Mouse (Mus musculus) spleen, postnatal 14 days (tissue): ENCODE measurements around the gene G430095P16Rik.

ENCODE experiments used
- DNase-seq, 2 experiments: peaks; one replicate each; pipeline ENCODE4 v3.0.0; 2021 to 2022; ENCODE audit warnings: low spot score in 2 of 2

G430095P16Rik gene

GRCm38 (mm10) chr8:84742171-84743053, 19.6 kb downstream of the G430095P16Rik start:
- no peak for DNase-seq

- no peak for DNase-seq
Observed at GRCm38 (mm10) chr8:84743054-84743415, 20.2 kb downstream of the G430095P16Rik start.

GRCm38 (mm10) chr8:84743517-84744420, 21.0 kb downstream of the G430095P16Rik start:
- no peak for DNase-seq

DNA sequence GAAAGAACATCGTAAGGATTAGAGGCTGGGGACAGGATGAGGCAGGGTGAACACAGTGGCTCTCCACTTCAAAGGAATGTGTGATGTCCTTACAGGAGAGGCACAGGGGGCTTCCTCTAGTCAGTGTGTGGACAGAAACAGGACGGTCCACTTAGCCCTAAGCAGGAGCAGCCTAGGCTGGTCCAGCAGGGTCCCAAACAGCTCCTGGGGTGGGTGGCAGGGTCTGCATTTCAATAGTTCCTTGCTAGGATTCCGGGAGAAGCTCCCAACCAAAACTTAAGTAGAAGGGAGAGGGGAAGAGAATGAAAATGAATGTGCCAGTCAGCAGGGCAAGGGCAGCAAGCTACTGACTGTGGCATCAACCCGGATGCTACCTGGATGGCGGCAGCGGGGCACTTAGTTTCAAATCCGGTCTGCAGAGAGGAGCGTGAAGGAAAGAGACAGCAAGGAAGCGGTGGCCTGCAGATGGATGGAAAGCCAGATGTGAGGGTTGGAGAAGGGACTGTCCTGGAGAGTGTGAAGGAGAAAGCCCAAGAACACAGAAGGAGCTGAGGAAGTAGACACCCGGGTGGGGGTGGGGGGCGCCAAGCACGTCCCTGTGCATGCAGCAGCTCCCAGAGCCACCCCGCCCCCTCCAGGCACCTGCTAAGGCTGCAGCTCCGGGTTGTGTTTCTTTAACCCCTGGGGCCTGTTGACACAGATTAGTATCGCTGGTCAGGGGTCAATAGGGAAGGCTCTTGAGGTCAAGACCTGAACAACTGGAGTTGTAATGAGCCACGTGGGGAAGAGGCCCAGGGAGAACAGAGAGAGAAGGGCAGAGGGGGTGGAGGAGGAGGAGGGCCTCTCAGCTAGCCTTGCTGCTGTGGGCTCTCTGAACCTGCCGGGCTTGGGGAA, 22.5 kb downstream of the G430095P16Rik start:
- DNase-seq = no peak

DNA sequence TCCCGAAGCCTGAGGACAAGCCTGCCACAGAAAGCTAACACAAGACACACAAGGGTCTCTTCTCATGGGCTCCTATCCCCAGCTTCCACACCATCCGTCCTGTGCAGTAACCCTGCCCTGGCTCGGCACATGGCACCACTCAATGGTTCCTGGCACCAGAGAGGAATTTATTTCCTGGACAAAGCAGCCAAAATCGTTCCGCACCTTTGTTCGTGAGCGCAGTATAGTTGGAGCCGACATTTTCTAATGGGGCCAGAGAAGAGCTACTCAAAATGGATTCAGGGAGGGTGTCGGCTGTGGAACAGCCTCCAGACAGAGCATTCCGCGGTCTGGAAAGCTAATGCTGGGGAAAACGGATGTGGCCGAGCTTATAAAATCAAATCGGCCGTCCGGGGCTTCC, 26.7 kb downstream of the G430095P16Rik start:
- DNase-seq = no peak

DNA sequence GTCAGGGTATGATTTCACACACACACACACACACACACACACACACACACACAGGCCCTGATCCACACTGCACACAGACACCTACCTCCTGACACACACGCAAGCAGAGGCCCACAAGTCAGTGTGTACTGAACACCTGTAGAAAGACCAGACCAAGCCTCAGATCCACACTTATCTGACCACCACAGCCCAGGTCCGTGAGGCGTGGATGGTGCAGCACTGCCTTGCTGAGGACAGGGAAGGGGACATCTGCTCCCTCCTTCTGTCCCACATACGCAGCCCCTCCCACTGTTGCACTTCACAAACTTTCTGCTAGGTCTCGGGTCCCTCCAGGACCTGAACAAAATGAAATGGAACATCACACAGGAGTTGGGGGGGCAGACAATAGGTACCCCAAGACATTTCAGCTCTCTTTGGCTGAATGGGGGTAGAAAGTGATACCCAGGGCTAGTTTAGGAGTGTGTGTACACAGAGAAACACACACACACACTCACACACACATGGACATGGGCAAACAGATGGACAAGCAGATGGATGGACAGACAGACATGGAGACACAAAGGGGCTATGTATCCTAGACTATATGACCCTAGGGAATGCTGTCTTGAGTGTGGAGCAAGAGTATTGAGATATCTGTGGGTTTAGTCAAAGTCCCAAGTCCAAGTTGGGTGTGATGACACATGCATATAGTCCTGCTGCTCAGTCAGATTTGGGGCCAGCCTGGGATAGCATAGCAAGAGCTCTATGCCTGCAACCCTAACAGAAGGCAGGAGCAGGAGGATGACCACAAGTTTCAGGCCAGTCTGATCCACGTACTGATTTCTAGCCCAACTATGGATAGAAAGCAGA, 30.2 kb downstream of the G430095P16Rik start:
- no peak for DNase-seq

- DNase-seq = no peak
Observed at GRCm38 (mm10) chr8:84757501-84757900, 34.7 kb downstream of the G430095P16Rik start.

- no peak for DNase-seq
Observed at GRCm38 (mm10) chr8:84758308-84758707, 35.5 kb downstream of the G430095P16Rik start.

GRCm38 (mm10) chr8:84759126-84759525, 36.3 kb downstream of the G430095P16Rik start:
- peak in 1 of 2 experiments; percentile 15 for DNase-seq

DNA sequence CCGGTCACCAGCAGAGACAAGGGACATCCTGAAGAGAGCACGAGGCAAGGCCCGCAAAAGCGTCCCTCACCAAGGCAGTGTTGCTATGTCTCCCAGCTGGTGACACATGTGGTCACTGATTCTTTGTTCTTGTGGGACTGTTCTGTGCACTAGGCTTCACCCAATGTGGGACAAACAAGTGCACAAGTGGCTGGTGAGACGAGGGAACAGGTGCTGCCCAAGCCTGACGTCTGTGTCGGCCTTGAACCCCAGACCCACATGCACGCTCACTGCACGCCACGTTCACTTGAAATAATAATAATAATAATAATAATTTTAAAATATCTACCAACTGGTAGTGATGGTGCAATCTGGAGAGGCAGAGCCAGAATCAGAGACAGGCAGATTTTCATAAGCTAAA, 36.9 kb downstream of the G430095P16Rik start:
- no peak for DNase-seq

- DNase-seq = no peak
Observed at GRCm38 (mm10) chr8:84760405-84760805, 37.6 kb downstream of the G430095P16Rik start.

DNA sequence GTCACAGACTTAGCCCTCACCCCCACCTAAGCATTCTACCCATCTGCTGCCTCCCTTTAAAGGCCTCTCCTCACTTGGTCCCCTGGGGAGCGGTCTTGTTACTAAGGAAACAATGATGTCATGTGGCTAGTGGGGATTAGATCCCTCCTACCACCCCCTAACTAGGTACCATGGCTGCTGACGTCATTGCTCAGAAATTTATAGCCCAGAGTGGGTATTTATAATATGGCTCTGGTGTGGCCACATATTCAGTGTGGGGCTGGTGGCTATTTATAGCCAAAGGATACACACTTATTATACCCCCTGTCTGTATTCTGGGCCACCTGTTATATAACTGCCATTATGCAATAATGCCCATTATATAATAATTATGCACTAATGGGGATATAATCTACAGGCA, 38.1 kb downstream of the G430095P16Rik start:
- DNase-seq = no peak

DNA sequence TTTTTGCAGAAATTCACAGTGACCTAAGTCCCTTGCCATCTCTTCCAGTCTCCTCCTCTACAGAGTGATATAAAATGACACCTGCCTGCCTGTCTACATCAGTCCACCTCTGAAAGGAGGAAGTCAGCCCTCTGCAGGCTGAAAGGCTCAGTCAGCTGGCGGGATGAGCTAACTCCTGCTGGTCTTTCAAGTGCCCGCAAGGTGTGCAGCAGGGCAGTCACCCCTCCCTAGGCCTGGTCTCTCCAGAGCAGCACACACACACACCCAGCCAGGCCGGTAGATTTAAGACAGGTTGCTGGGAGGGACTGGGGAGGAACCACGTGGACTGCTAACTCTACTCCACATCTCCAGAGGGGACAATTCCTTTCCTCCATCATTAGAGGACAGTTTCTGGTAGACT, 41.3 kb downstream of the G430095P16Rik start:
- DNase-seq = no peak

DNA sequence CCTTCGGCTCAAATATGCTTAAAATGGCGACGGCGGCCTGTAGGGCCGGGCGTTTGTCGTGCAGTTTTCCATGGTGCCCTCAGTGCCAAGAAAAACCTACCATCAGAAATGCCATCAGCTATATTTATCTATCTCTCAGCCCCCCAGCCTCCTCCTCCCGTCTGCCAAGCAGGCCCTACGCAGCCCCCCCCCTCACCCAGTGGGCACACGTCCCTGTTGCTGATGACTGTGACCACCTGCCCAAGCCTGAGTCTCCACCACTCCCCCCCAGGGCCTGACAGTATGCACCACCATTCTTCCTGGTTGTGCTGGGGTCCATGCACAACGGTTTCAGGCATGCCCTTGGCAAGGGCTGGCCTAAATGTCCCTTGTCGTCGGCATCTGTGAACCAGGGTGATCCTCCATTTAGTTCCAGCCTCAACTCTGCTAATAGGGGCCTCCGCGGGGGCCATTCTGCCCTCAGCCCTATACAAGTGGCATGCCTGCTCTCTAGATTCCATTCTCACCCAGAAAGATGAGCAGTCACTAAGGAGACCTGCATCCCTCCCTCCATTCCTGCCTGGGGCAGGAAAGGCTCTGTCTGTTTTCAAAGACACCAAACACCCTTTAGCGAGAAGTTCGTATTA, 42.2 kb downstream of the G430095P16Rik start:
- DNase-seq = no peak

GRCm38 (mm10) chr8:84765629-84766028, 42.8 kb downstream of the G430095P16Rik start:
- no peak for DNase-seq

- DNase-seq = no peak
Observed at GRCm38 (mm10) chr8:84766422-84766821, 43.6 kb downstream of the G430095P16Rik start.

GRCm38 (mm10) chr8:84767221-84767620, 44.4 kb downstream of the G430095P16Rik start:
- no peak for DNase-seq

DNA sequence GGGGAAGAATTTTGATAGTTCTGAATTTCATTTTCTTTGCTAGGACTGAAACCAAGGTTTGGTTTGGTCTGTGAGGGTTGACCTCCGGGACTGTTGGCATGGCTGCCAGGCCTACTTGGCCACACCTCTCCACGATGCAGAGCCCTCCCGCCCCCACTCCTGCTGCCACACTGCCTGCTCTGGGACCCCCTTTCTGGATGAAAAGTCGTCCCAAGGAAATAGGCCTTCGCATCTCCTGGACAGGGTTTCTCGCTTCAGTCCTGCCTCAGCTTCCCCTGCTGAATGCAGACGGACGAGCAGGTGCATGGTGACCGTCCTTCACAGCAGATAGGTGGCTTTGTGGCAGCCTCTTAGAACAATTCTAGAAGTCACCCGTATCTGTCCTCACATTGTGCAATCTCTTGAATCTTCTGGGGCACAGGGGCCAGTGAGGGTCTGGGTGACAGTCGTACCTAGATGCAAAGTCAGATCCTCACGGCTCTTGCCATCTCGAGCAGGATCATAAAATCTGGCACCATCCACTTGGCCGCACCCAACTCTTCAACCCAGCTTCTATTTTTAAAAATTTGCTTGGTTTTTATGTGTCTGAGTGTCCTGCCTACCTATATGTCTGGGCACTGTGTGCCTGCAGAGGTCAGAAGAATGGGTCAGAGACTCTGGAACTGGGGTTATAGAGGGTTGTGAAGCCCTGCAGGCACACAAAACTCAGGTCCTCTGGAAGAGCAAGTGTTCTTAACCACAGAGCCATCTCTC, 45.7 kb downstream of the G430095P16Rik start:
- DNase-seq = no peak

- no peak for DNase-seq
Observed at GRCm38 (mm10) chr8:84769324-84769723, 46.5 kb downstream of the G430095P16Rik start.
